Mouse (Mus musculus) neural tube, embryonic 10.5 days (tissue): ENCODE measurements at regions not wholly inside any gene's neighbourhood (a gene's known extent, or its start where the extent isn't known, plus 50 kb on each side); places are given as distances from the start of the nearest gene placed in this dataset.

ENCODE experiments used
- DNase-seq: peaks from one replicate; pipeline ENCODE4 v3.0.0-alpha.2; 2017; ENCODE audit warnings: low spot score; ENCODE audit errors: extremely low spot score

DNA sequence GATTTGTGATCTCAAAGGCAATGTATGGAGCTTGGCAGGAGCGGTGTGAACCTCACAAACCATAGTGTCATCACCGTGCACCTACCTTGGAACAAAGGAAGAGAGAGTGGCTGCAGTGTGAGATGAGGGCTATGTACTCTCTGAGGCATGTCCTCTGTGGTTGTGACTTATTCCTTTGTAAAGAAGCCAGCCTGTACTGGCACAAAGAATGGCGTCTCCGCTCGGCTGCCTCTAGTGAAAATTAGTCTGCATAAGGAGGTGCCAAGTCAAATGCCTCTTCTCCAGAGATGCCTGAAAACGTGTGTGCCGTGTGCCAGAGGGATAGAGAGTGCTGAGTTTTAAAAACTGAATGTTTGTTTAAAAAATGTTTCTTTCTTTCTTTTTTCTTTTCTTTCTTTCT lies 444.0 kb upstream of the Frg1 start:
- no peak for DNase-seq

DNA sequence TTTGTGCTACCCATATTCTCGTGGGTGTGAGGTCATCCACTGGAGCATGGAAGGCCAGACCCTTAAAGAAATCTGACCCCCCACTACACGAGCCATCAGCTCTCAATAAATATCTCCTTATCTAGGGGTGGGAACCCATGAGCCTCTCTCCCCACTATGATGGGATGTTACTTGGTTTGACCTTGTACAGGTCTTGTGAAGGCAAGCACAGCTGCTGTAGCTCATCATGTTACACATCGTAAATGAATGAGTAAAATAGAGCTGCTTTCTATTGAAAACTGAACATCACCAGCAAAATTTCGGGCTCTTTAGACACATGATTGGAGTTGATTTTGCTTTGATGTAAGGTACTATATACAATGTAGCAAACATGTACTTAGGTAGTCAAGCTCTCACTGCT lies 414.8 kb upstream of the Frg1 start:
- DNase-seq, result no peak

DNA sequence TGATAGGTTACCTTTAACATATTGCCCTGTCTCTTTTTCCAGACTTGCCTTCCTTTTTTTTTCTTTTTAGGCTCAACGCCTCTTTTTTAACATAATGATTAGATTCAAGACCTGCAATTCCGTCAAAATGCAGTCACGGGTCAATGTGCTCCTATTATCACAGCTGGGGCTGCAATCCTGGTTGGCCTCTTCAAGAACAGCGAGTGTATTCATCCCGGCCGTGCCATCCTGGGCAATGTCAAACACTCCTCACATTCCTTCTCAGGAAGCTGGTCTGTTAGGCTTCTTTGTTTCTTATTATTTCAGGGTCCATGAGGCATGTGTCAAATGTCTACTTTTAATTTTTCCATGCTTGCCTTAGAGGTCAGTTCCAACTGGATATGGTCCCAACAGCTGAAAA lies 413.5 kb upstream of the Frg1 start:
- peak; percentile 46 for DNase-seq

GRCm38 (mm10) chr8:41824928-41825327 lies 408.1 kb upstream of the Frg1 start:
- DNase-seq, result peak; percentile 52

- no peak for DNase-seq
Measured at GRCm38 (mm10) chr8:41823041-41823440, 406.2 kb upstream of the Frg1 start.

DNA sequence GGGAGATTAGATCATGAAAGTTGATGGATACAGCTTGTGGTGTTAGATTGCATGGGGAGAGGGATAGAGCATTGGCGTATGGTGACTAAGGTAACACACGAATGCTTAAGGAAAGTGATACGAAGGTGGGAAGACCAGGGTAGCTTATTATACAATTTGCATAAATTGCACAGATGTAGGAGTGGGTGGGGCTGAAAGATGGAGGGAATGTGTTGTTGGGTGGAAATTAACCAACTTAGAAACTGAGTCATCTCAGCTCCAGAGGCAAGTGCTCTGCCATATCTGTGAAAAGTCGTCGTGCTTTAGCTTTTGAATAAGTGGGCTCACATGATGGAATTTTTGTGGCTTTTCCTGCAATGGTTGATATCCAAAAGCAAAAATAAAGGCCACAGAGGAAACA lies 404.8 kb upstream of the Frg1 start:
- DNase-seq, result no peak

DNA sequence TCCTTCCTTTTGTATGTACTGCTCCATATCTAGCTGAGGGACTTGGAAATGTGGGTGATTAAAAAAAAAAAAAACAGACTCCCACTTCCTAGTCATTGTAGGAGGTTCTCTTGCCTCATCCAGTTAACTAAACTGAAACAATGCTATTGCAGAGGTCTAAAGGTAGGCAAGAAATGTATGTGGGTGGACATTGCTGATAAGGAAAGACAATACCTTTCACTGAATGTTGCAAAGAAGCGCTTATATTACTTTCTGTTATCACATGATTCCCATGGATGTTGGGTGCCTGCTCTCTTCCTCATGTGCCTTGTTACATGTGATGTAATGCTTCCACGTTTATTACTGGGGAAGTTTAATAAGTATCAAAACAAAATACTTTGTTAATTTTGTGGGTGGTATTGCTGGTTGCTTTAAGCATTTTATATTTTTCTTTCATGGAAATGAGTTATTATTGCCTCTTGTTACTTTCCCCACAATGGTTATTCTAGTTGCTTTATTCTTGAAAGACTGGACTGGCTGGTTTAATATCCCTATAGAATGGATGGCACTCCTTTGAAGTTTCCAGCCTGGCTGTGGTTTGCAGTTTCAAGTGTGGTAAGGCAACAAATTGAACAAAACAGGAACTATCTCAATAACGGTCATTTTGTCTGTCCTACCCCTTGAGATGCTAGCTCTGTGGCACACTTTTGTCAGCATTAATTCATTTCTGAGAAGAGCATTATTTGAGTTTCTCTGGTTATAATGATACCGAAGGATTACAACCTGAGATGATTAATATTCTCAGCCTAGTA lies 403.9 kb upstream of the Frg1 start:
- no peak for DNase-seq

GRCm38 (mm10) chr8:41818577-41818976 lies 401.7 kb upstream of the Frg1 start:
- no peak for DNase-seq

- DNase-seq, result no peak
Measured at GRCm38 (mm10) chr8:41818079-41818478, 401.2 kb upstream of the Frg1 start.

GRCm38 (mm10) chr8:41815272-41815671 lies 398.4 kb upstream of the Frg1 start:
- no peak for DNase-seq

DNA sequence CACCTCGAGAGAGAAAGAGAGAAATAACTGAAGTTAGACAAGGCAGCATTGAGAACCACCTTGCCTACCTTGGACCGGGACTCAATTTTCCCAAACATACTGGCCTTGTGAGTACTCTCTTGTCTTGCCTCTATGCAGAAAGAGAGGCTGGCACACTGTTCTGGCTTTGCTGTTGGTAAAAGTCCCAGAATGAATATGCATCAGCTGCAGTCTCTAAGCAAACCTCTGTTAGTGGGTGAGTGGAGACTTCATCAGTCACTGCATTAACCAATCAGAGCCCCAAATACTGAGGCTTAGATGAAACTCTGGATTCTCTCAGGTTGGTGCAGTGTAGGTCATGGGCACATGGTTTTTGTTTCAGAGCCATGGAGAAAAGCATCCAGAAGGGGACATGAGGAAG lies 378.8 kb upstream of the Frg1 start:
- DNase-seq, result no peak

DNA sequence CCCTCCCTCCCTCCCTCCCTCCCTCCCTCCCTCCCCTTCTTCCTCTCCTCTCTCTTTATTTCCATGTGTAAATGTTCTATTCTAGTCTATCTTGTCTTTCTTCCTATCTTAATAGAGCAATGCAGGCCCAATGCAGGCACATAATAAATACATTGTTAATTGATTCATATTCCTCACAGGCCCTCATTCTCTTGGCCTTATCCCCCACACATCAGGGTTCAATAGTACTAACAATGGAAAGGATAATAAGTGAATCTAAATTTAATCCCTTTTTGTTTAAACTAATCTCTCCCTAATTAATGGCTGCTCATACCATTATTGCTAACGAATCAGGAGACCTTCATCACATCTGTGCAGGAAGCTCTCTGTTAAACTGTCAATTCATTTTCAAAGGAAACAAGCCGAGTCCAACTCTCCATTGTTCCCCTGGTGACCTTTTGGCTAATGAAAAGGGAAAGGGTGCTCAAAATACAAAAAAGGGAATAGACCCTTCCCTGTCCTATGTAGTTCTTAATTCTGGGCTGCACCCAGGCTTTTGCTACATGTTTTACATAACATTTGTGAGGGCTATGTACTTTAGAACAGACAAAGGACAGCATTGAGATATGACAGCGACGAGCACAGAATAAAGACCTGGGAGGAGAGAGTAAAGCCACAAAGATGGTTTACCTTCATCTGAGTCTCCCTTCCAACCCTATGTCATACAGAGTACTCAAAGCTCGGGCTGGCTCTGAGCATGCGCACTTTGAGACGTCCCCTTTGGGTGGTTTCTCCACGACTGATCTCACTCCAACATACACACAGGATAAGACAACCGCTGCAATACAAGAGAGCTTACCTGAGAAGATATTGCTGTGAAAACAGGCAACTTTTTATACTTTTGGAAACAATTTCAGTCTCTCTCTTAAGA lies 370.3 kb upstream of the Frg1 start:
- DNase-seq, result no peak

- no peak for DNase-seq
Measured at GRCm38 (mm10) chr8:41785977-41786376, 369.1 kb upstream of the Frg1 start.

- no peak for DNase-seq
Measured at GRCm38 (mm10) chr8:41782837-41783236, 366.0 kb upstream of the Frg1 start.

DNA sequence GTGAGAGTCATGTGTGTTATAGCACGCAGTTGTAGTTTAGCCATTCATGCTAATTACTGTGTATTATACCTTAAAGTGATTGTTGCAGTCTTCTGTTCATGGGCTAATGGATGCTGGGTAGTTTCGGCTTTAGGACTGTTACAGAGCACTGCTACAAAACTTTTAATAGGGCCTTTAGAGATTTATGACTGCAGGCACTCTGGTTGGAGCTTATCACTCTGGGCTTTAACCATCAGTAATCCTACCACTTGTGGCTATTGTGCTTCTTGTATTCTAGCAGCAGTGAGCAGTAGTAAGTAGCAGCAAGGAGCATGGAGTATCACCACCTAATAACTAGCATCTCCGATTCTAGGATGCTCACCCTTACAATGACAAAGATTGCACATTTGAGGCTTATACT lies 362.6 kb upstream of the Frg1 start:
- DNase-seq, result no peak

- DNase-seq, result no peak
Measured at GRCm38 (mm10) chr8:41771729-41772128, 354.9 kb upstream of the Frg1 start.

GRCm38 (mm10) chr8:41753481-41753880 lies 336.6 kb upstream of the Frg1 start:
- no peak for DNase-seq

DNA sequence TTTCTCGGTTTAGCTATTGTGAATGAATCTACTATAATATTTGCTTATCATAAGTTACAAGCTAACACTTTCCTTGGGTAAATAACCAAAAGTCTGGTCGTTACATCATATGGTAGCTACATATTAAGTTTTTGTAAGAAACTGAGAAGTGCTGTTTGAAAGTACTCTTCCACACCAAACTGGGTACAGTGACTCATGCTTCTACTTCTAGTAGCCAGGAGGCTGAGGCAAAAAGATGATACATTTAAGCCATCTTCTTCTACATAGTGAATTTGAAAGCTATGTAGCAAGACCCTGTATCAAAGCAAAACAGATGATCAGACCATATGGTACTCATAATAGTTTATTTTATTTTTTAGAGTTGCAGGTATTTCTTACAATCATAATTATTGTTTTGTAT lies 335.8 kb upstream of the Frg1 start:
- no peak for DNase-seq

DNA sequence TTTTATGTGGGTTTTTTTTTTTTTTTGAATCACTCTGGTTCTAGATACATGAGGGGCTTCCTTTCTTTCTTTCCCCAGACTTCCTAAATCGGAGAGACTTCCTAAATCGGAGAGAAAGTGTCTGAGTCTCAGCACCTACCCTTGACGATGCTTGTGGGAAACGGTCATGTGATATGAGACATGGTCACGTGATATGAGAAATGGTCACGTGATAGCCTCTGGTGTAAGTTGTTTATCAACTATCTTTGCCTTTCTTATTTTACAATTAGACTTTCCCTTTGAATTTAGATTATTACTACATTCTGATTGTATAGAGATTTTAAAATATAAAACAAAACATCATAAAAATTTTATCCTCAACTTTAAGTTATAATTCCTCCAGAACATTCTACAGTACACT lies 330.1 kb upstream of the Frg1 start:
- no peak for DNase-seq

DNA sequence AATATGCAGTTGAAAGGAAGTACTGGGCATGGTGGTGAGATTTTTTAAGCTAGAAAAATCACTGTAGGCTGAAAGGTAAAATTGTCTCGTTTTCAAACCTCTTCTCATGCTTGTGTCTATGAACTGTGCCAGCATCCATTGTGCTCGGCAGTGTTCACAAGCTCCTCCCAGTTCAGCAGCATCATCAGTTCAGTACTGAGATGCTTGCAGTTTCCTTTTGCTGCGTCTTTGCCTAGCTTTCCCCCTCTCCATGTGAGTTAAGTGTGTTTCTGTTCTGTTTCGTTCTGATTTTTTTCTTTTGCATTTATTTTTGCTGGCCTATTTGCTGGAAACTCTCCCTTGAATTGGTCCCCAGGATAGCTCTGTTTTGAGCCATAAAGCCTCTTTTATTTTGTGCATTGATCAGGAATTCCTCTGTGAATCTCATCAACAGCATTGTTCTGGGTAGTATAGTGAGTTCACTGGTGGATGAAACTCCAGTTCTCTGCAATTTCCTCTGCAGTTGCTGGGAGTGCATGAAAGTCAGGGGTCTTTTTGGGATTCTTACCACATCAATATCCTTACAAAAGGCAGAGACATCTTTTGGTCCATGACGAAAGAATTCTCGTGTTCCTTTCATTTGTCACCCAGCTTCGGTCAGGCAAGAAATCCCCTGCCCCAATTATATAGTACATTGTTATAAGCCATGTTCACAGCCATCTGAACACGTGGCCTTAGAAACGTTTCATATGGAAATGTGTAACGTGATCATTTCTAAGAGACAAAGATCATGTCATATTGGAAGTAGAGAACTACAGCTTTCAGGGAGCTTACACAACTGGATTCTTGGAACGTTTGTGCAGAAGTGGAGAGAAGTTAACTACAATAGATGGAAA lies 326.2 kb upstream of the Frg1 start:
- DNase-seq, result no peak

GRCm38 (mm10) chr8:41717002-41717401 lies 300.1 kb upstream of the Frg1 start:
- no peak for DNase-seq
